Mouse (Mus musculus): ENCODE data around the gene Tshr.

DNA sequence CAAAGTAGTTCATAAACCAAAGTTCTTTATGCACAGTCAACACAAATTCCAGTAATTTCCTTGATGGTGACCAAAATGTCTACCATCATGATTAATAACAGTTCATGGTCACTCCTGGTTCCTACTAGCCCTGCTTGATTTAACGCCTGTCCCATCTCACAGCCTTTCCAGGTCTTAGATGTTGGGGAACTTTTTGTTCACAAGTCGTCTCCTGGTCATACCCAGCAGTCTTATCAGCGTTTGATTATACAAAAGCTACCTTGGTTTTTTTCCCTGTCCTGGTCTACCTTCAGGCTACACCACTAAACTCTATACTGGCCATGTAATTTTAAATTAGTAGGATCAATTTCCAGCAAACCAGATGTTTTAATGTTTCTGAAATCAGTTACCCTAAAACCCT, 202.7 kb downstream of the Tshr start:
- TF ChIP-seq CTCF (IDR thresholded peaks at IDR 0.05; ENCODE audit: borderline replicate concordance, insufficient read depth, low read length) (no peak), POLR2A (IDR thresholded peaks at IDR 0.05; ENCODE audit: low read depth, low read length) (no peak)

Data from embryonic fibroblast, embryonic 13.5 days (primary cell).